Mouse (Mus musculus) liver, postnatal 0 days (tissue): ENCODE measurements around the gene Eif2s2.

ENCODE experiments used
- CTCF ChIP-seq: sonication (generic); IDR thresholded peaks from 2 replicates; pipeline ENCODE4 v1.5.1; 2016; ENCODE audit warnings: antibody characterized with exemption, low read depth
- EP300 ChIP-seq: IDR thresholded peaks from 2 replicates; pipeline ENCODE4 v1.6.1; 2016; ENCODE audit warnings: antibody characterized with exemption, low read depth, mild to moderate bottlenecking

GRCm38 (mm10) chr2:154917866-154918641, 25.3 kb upstream of the Eif2s2 start:
- TF ChIP-seq CTCF (no peak), EP300 (no peak)
